Mouse (Mus musculus) hindbrain, embryonic 10.5 days (tissue): ENCODE measurements at regions not wholly inside any gene's neighbourhood (a gene's known extent, or its start where the extent isn't known, plus 50 kb on each side); places are given as distances from the start of the nearest gene placed in this dataset.

Experiments
- DNase-seq: peaks from one replicate; pipeline ENCODE4 v3.0.0-alpha.2; 2017; ENCODE audit warnings: low spot score
- H3K27ac ChIP-seq: fragments of 300-500 bp; sonication (generic); 2 replicates; pipeline ENCODE4 v1.5.1; 2016; ENCODE audit warnings: mild to moderate bottlenecking, moderate library complexity
- H3K27me3 ChIP-seq: fragments of 300-500 bp; sonication (generic); 2 replicates; pipeline ENCODE4 v1.6.1; 2016; ENCODE audit warnings: mild to moderate bottlenecking; ENCODE audit not compliant: poor library complexity, insufficient read depth, severe bottlenecking
- H3K36me3 ChIP-seq: fragments of 300-500 bp; sonication (generic); 2 replicates; pipeline ENCODE4 v1.6.1; 2016; ENCODE audit warnings: mild to moderate bottlenecking, moderate library complexity
- H3K4me1 ChIP-seq: fragments of 300-500 bp; sonication (generic); replicated peaks from 2 replicates; pipeline ENCODE4 v1.6.1; 2016; ENCODE audit warnings: mild to moderate bottlenecking
- H3K4me3 ChIP-seq: fragments of 300-500 bp; sonication (generic); 2 replicates; pipeline ENCODE4 v1.5.1; 2016; ENCODE audit warnings: mild to moderate bottlenecking, moderate library complexity
- H3K9me3 ChIP-seq: fragments of 300-500 bp; sonication (generic); 2 replicates; pipeline ENCODE4 v1.6.1; 2016; ENCODE audit warnings: mild to moderate bottlenecking, moderate library complexity
- WGBS: fragments of 180-500 bp; shearing (Covaris S2); methylation state at CpG from one replicate; pipeline ENCODE4 v1.1.7; 2016; 5-methylcytosine and 5-hydroxymethylcytosine counted together

DNA sequence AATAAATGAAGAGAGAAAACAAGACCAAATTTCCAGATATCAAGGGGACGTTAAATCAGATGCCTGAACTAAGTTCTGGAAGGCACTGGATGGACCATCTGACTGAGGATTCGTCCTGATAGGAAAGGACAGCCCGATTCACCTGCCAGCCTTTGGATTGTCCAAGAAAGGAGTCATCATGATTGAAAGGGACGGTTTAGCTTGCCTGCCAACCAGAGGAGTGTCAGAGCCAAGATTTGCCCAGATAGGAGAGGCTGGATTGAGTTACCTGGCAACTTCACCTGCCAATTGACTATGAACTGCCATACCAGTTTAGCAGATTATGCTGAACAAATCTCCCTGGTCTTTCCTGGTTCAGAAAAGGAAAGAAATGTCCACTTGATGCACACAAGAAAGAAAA lies 73.3 kb upstream of the Zwint start:
- H3K4me1 ChIP-seq = no peaks in the 10 kb centered on the region
- WGBS = 88% methylated on average over 4 of the region's 4 CpGs
- no peaks in the 10 kb centered on the region for H3K27me3 ChIP-seq
- H3K36me3 ChIP-seq = no peaks in the 10 kb centered on the region
- no peak for DNase-seq
- H3K9me3 ChIP-seq = no peaks in the 10 kb centered on the region
- no peak overlapping the region for H3K4me3 ChIP-seq
- no peak overlapping the region for H3K27ac ChIP-seq

GRCm38 (mm10) chr10:72588561-72588960 lies 66.1 kb upstream of the Zwint start:
- Histone ChIP-seq H3K36me3 (no peaks in the 10 kb centered on the region), H3K4me3 (no peak overlapping the region), H3K27me3 (no peaks in the 10 kb centered on the region), H3K9me3 (no peaks in the 10 kb centered on the region), H3K4me1 (no peaks in the 10 kb centered on the region), H3K27ac (no peak overlapping the region)
- DNase-seq = no peak
- 85% methylated on average over 4 of the region's 4 CpGs for whole genome bisulfite sequencing

DNA sequence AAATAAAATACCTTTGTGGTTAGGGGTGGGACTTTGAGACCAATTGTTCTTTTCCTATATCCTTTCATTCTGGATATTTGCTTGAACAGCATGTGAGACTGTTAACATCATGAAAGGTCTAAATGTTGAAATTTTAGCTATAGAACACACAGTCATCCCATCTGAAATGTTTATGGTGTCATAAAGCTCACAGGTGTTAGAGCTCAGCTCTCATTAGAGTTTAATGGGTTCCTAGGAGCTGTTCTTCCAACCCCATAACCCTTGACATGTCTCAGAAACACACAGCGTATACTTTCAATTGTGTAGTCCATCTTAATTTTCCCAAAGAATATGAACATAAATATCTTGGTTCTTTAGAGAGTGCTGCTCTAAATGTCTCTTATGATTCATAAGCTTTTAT lies 61.6 kb upstream of the Zwint start:
- H3K4me1 ChIP-seq = no peaks in the 10 kb centered on the region
- no peaks in the 10 kb centered on the region for H3K9me3 ChIP-seq
- H3K4me3 ChIP-seq = no peak overlapping the region
- WGBS = 95% methylated on average over 1 of the region's 1 CpGs
- no peak for DNase-seq
- no peaks in the 10 kb centered on the region for H3K36me3 ChIP-seq
- H3K27ac ChIP-seq = no peak overlapping the region
- H3K27me3 ChIP-seq = no peaks in the 10 kb centered on the region
